Mouse (Mus musculus): Measurements from ENCODE around the gene Urm1. TPM values are rescaled to one million over a fixed set of nuclear protein-coding genes. Genes with fewer than 3 reads are reported as not detected.

The Urm1 gene
- total and polyA plus RNA-seq, 3 experiments: 90.5 to 131 TPM; not detected in 1

GRCm38 (mm10) chr2:29787104-29787917 lies 32.6 kb upstream of the Urm1 start, which contains the start of gene Coq4 (continued):
- peak; percentile 75; the same call in 1 of the 2 replicates for TF ChIP-seq TCF12 (IDR thresholded peaks at IDR 0.05; ENCODE audit: low read depth, low read length)
- no peak for TF ChIP-seq TAL1 (IDR thresholded peaks at IDR 0.05; ENCODE audit: low read length)
- no peak for TF ChIP-seq EP300 (IDR thresholded peaks at IDR 0.05; ENCODE audit: low read depth in 1 of 2, low read length in 2 of 2)
- TF ChIP-seq CHD2 (IDR thresholded peaks at IDR 0.05; ENCODE audit: low read length): no peak
- TF ChIP-seq POLR2AphosphoS5 (IDR thresholded peaks at IDR 0.05; ENCODE audit: borderline replicate concordance, low read depth, low read length): no peak
- TF ChIP-seq USF1 (IDR thresholded peaks at IDR 0.05; ENCODE audit: low read depth, low read length): peak; percentile 94
- TF ChIP-seq CTCF (IDR thresholded peaks at IDR 0.05 in 2 of 3, conservative IDR thresholded peaks at IDR 0.05 in 1 of 3; ENCODE audit: control insufficient read depth in 1 of 3, insufficient read depth in 1 of 3, low read depth in 2 of 3, low read length in 3 of 3, poor library complexity in 1 of 3, severe bottlenecking in 1 of 3): no peak
- peak; percentile 83 for TF ChIP-seq ELF1 (IDR thresholded peaks at IDR 0.05; ENCODE audit: low read depth, low read length)
- no peak for TF ChIP-seq MAFK (IDR thresholded peaks at IDR 0.05; ENCODE audit: borderline replicate concordance, low read depth, low read length)
- peak; percentile 79; the same call in 1 of the 2 replicates for TF ChIP-seq POLR2AphosphoS2 (IDR thresholded peaks at IDR 0.05; ENCODE audit: low read length)
- no peak for TF ChIP-seq ZMIZ1 (IDR thresholded peaks at IDR 0.05; ENCODE audit: low read depth, low read length)
- no peak for TF ChIP-seq CHD1 (IDR thresholded peaks at IDR 0.05; ENCODE audit: low read depth, low read length)
- peak; percentile 84 for TF ChIP-seq MYC (IDR thresholded peaks at IDR 0.05; ENCODE audit: low read depth, low read length)
- TF ChIP-seq GATA1 (IDR thresholded peaks at IDR 0.05; ENCODE audit: low read depth, low read length): peak; percentile 40; the same call in 1 of the 2 replicates
- peak; percentile 66; the same call in 1 of the 2 replicates for TF ChIP-seq KAT2A (conservative IDR thresholded peaks at IDR 0.05; ENCODE audit: low read depth, low read length)
- TF ChIP-seq RCOR1 (IDR thresholded peaks at IDR 0.05; ENCODE audit: low read depth, low read length): no peak
- no peak for TF ChIP-seq MAZ (IDR thresholded peaks at IDR 0.05; ENCODE audit: low read depth, low read length)
- peak; percentile 81 for TF ChIP-seq SIN3A (IDR thresholded peaks at IDR 0.05; ENCODE audit: low read length)
- TF ChIP-seq ZC3H11A (IDR thresholded peaks at IDR 0.05; ENCODE audit: low read depth, low read length): no peak

GRCm38 (mm10) chr2:29787937-29788681 lies 31.8 kb upstream of the Urm1 start, which contains the start of gene Trub2:
Gene Trub2 (minus strand): TSS chr2:29788502.
- H3K4me1 ChIP-seq (ENCODE audit: control insufficient read depth in 1 of 2, insufficient read depth in 2 of 2, low read length in 2 of 2): peaks cover 0 to 9% of the 10 kb centered on the region in 2 experiments; a peak in 2 of 4 replicates
- peak within 1 kb of the TSS; percentile 78 for H3K27ac ChIP-seq (ENCODE audit: control insufficient read depth, low read depth, low read length)
- peak; percentile 90 for DNase-seq (ENCODE audit: low read depth, low spot score)
- H3K36me3 ChIP-seq (ENCODE audit: control insufficient read depth in 1 of 2, insufficient read depth in 2 of 2, low read length in 2 of 2): peaks cover 3 to 10% of the 10 kb centered on the region in 2 experiments; a peak in 2 of 4 replicates
- no peaks in the 10 kb centered on the region for H3K27me3 ChIP-seq (ENCODE audit: control insufficient read depth in 1 of 2, insufficient read depth in 2 of 2, low read length in 2 of 2)
- H3K9me3 ChIP-seq (replicated peaks; ENCODE audit: insufficient read depth, low read length): no peaks in the 10 kb centered on the region
- peak within 1 kb of the TSS; percentile 88 for H3K9ac ChIP-seq (ENCODE audit: control insufficient read depth, low read depth, low read length, poor library complexity, severe bottlenecking)
- H3K4me3 ChIP-seq (ENCODE audit: control insufficient read depth in 1 of 2, insufficient read depth in 1 of 2, low read depth in 2 of 2, low read length in 2 of 2): peak within 1 kb of the TSS; percentile 68 to 97
- H3K79me2 ChIP-seq (ENCODE audit: control insufficient read depth, insufficient read depth, low read length, poor library complexity): peaks cover 14% of the 10 kb centered on the region
- TF ChIP-seq E2F4 (IDR thresholded peaks at IDR 0.05; ENCODE audit: borderline replicate concordance, low read depth, low read length) (no peak), CTCF (IDR thresholded peaks at IDR 0.05 in 2 of 3, conservative IDR thresholded peaks at IDR 0.05 in 1 of 3; ENCODE audit: control insufficient read depth in 1 of 3, insufficient read depth in 1 of 3, low read depth in 2 of 3, low read length in 3 of 3, poor library complexity in 1 of 3, severe bottlenecking in 1 of 3) (no peak), EP300 (IDR thresholded peaks at IDR 0.05; ENCODE audit: low read depth in 1 of 2, low read length in 2 of 2) (no peak), SIN3A (IDR thresholded peaks at IDR 0.05; ENCODE audit: low read length) (peak; percentile 90), MYB (IDR thresholded peaks at IDR 0.05; ENCODE audit: low read depth, low read length) (no peak), MYC (IDR thresholded peaks at IDR 0.05; ENCODE audit: low read depth, low read length) (peak; percentile 76), ZKSCAN1 (IDR thresholded peaks at IDR 0.05; ENCODE audit: low read depth, low read length) (no peak), POLR2AphosphoS5 (IDR thresholded peaks at IDR 0.05; ENCODE audit: borderline replicate concordance, low read depth, low read length) (no peak), BHLHE40 (IDR thresholded peaks at IDR 0.05; ENCODE audit: borderline replicate concordance, low read depth, low read length) (no peak), RCOR1 (IDR thresholded peaks at IDR 0.05; ENCODE audit: low read depth, low read length) (no peak), USF1 (IDR thresholded peaks at IDR 0.05; ENCODE audit: low read depth, low read length) (peak; percentile 66; the same call in 1 of the 2 replicates), GATA1 (IDR thresholded peaks at IDR 0.05; ENCODE audit: low read depth, low read length) (no peak), GABPA (IDR thresholded peaks at IDR 0.05; ENCODE audit: low read depth, low read length) (no peak), RAD21 (IDR thresholded peaks at IDR 0.05; ENCODE audit: low read depth, low read length) (no peak), ZMIZ1 (IDR thresholded peaks at IDR 0.05; ENCODE audit: low read depth, low read length) (peak; percentile 4; the same call in 1 of the 2 replicates), JUND (IDR thresholded peaks at IDR 0.05; ENCODE audit: low read depth, low read length) (no peak), ETS1 (IDR thresholded peaks at IDR 0.05; ENCODE audit: low read depth, low read length) (no peak), CHD2 (IDR thresholded peaks at IDR 0.05; ENCODE audit: low read length) (no peak), ZNF384 (IDR thresholded peaks at IDR 0.05; ENCODE audit: low read depth, low read length) (no peak), TAL1 (IDR thresholded peaks at IDR 0.05; ENCODE audit: low read length) (no peak), ZC3H11A (IDR thresholded peaks at IDR 0.05; ENCODE audit: low read depth, low read length) (no peak), CHD1 (IDR thresholded peaks at IDR 0.05; ENCODE audit: low read depth, low read length) (no peak)

Measured in MEL (cell line).